Mouse (Mus musculus): ENCODE results near the gene Rabgef1. TPM values are rescaled to one million over a fixed set of nuclear protein-coding genes. Genes with fewer than 3 reads are reported as not detected.

Gene Rabgef1
- polyA plus RNA-seq (2012), result 28.8 and 31.2 TPM in 2 replicates

DNA sequence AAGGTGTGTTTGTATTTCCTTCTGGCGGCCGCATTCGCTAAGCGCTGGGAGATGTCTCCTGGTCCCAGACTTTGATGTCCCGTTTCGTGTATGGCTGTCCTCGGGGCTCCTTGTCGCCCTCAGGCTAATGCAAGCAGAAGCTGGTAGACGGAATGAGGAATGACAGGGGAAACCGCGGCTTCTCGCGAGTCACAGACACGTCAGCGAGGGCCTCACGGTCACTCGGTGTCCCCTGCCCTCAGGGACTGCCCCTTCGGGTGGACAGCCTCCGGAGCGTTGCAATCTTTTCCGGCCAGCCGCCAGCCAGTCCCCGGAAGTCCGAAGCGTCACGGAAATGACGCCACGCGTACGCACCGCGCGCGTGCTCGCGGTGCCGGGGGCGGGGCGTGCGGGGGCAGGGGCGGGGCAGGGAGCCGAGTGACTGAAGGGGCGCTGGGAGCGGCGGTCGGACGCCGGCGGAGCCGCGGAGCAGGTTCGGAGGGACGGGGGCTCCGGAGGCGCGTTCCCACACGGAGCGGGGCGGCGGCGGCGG, at the start of gene Rabgef1:
TSS of gene Rabgef1 (plus strand) at position 376 of the 532 bp plus-strand sequence.
- no peak for TF ChIP-seq GATA1 (IDR thresholded peaks at IDR 0.05; ENCODE audit: low read length)

DNA sequence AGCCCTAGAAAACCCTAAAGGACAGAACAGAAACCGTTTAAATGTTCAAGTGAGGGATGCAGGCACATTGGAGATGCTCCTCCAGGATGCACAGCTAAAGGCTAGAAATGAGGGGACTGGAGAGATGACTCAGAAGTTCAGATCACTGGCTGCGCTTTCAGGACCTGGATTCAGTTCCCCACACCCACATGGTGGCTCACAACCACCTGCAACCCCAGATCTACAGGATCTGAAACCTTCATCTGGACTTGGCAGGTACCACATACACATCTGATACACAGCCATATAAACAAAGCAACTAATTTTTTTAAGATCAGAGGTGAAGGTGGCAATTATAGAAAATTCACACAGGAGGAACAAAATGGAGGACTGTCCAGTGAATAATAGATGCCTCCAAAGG, 49.2 kb upstream of the Rabgef1 start:
- TF ChIP-seq GATA1 (IDR thresholded peaks at IDR 0.05; ENCODE audit: low read length), result no peak

DNA sequence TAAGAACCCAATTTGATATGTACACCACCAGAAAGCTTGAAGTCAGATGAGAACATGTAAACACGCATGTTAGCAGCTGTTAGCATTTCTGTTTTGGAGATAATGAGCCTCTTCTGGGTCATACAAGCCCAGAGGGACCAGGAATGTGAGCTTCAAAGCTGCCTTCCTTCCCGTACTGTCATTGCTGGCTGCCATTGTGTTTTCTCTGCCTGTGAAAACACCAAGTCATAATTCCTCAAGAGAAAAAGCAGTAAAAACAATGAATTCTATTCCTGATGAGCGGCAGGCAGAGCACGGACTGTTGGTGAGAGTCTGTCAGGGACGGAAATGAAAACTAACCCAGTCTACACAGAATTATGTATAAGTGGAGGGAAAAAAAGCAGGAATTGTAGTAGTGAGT, 47.3 kb upstream of the Rabgef1 start:
- TF ChIP-seq GATA1 (IDR thresholded peaks at IDR 0.05; ENCODE audit: low read length), result no peak

DNA sequence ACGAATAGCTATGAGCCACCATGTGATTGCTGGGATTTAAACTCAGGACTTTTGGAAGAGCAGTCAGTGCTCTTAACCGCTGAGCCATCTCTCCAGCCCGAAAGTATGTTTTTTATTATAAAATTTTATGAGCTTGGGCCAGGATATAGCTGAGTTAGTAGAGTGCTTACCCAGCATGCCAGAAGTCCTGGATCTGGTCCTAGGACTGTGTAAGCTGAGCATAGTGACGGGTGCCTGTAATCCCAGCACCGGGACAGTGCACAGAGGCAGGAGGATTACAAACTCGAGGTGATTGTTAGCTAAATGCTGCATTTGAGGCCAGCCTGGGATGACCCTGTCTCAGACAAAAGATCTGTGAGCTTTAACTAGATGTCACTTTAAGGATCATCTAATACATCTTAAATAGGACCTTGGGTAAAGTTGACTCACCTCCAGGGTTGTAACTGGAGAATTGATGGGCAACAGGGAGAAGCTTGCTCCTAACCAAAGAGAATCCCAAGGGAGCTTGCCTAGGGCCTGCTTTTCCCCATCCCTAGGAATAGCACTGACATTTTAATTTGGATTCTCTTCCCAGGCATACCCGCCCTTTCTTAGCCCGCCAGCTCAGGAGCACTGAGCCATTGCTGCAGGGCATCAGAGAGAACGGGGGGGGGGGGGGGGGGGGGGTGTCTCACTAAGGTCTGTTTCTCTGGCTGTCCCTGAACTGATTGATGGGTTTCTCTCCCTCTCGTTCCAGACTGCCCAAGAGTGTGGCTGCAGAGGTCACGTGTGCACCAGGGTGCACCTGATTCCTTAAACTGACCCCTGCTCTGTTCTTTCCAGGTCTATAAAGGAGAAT, 42.7 kb upstream of the Rabgef1 start:
- no peak for TF ChIP-seq GATA1 (IDR thresholded peaks at IDR 0.05; ENCODE audit: low read length)

DNA sequence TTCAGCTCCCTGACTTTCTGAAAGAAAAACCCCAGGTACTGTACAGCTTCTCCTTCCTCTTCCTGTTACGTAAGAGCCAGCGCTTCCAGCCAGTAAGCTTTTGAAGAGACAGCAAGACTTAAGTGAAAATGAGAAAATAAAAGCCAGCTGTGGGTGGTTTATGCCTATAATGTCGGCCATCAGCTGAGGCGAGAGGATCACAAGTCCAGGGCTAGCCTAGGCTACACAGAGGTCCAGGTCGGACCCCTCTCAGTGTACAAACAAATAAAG, 42.1 kb upstream of the Rabgef1 start:
- TF ChIP-seq GATA1 (IDR thresholded peaks at IDR 0.05; ENCODE audit: low read length), result no peak

DNA sequence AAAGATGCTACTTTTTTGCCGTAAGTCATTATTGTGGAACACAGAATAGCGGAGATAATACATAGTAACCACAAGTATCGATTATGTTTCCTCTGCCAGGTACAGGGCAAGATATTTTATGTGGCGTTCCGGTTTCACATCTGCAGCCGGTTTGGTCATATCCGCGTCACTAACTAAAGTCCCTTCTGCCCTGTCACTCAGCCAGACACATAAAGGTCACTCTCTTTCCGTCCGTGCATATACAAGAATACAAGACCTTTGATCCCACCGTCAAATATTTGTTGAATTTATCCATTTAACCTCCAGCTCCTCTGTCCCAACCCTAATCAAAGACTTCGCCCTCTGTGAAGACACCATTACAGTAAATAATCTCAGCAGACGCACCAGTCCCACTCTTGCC, 35.0 kb upstream of the Rabgef1 start:
- no peak for TF ChIP-seq GATA1 (IDR thresholded peaks at IDR 0.05; ENCODE audit: low read length)

DNA sequence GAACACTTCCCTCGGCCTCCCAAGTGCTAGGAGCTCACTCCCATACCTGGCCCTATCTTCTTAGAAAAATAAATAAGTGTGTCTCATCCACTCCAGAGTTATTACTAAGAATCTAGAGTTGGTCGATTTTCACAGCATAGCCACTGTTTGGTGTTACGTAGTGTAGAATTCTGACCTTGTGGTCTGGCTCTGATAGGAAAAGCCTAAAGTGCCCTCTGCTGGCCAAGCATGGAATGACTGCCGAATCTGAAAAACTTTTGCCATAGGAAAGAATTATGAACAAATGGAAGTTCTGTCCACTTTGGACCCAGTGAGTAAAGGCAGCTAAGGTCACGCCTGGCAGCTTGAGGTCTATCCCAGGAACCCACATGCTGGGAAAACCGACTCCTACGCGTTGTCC, 32.2 kb upstream of the Rabgef1 start:
- TF ChIP-seq GATA1 (IDR thresholded peaks at IDR 0.05; ENCODE audit: low read length), result no peak

DNA sequence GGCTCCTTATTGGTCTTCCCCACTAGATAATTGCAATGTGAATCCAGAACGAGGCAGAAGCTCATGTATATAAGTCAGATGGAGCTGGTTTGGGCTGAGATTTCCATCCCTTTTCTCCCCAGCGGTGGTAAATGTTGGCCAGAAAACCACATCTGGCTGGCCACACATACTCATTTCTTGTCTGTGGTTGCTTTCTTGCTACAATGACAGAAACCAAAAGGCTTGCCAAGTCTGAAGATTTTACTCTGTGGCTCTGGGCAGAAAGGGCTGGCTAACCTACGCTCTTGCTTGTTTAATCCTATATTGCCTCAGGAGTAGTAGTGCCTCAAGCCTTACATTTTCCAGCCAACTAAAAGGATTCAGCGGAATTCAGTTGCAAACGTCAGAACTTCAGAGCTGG, 30.5 kb upstream of the Rabgef1 start:
- TF ChIP-seq GATA1 (IDR thresholded peaks at IDR 0.05; ENCODE audit: low read length), result no peak

DNA sequence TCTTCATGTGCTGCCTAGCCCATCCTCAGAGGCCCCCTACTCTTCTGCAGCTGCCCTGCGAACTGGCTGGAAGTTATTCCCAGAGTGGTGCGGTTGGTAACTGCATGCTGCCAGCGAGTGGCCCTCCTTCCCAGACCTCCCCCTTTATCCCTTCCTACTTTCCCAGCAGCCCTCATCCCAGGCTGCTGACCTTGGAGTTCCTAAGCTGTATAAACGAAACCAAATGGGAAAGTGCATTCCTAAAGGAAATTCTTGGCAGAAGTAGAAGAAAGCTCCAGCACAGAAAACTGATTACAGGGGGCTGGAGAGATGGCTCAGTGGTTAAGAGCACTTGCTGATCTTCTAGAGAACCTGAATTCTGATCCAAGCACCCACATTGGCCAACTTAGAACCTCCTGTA, 29.6 kb upstream of the Rabgef1 start:
- no peak for TF ChIP-seq GATA1 (IDR thresholded peaks at IDR 0.05; ENCODE audit: low read length)

DNA sequence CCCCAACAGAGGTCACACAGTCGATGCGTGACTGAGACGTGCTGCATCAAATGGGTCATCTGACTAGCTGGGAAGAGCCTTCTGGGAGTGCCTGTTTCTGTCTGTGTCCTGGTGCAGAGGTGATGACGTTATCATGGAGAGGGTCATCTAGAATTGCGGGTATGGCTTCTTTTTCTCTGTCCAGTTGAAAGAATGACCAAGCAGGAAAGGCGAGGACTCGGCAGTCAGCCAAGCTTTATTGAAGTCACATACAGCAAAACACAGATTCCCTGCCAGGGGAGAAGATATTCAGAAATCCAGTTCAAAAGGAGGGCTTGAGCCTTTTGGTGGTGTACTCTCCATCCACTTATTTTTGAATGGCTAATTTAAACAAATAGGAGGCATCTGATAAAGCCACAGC, 28.5 kb upstream of the Rabgef1 start:
- no peak for TF ChIP-seq GATA1 (IDR thresholded peaks at IDR 0.05; ENCODE audit: low read length)

DNA sequence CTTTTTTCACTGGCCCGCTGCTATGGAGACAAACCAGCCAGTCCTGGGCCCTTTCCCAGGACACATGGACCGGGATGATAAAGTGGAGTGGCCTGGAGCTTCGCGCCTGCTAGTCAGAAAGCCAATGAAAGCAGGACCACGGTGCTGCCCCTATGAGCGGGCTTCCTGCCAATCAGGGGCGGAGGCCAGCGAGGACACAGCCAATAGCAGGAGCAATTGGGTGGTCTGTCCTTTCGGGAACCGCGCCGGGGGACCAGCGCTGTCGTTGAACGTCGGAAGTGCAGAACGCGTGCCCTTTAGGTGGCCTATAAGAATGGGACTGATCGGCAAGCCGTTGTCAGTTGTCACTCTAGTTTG, 27.6 kb upstream of the Rabgef1 start:
- no peak for TF ChIP-seq GATA1 (IDR thresholded peaks at IDR 0.05; ENCODE audit: low read length)

DNA sequence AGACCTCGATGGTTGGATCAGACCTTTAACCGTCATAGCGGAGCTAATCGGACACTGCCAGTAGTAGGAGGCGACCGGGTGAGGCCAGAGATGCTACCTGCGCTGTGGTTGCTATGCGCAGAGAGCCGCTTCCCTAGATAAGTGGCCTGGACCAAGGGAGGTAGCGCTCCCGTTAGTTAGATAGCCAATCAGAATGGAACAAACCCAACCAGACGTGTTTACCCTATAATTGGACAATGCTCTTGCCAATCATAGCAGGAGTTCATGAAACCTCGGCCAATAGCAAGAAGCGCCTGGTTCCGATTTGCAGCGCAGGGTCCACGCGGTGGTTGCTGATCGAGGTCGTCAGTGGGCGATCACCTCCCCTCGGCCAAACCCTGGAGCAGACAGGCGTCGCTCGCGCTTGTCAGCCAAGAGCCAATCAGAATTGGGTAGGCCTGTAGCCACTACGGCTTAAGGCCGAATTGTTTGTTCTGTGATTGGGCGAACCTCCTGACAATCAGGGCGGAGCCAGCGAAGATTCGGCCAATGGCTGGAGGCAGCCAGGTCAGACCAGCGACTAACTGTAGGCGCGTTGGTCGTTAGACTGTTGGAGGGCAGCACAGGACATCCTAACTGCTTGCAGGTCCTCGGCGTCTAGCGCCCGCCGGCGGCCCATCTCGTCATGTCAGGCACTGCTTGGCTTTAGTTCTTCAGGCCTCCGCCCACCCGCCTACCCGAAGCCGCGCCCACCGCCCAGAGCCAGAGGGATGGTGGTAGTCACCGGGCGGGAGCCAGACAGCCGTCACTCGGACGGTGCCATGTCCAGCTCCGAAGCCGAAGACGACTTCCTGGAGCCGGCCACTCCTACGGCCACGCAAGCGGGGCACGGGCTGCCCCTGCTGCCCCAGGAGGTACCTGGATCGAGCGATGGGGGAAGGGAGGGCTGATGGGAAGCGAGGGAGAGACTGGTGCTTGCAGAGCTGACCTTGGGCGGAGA, 27.0 kb upstream of the Rabgef1 start, which contains the start of gene Kctd7:
TSS of gene Kctd7 (plus strand) at position 528 of the 979 bp plus-strand sequence.
- no peak for TF ChIP-seq GATA1 (IDR thresholded peaks at IDR 0.05; ENCODE audit: low read length)

DNA sequence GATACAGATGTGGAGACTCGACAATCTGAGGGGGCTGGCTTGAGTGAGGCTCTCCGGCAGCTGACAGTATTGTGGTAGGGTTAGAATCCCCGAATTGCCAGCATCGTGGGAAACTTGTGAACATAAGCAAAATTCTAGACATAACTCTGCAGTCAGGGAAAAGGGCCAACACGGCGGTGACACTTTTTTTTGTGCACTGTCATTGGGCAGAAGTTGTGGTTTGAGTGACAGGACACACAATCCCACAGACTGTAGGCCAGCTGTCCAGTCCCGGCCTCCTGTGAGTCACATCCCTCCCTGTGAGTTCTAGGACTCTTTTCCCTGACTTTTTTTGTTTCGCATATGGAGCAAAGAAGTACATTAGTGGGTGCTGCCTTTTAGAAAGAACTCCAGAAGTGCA, 25.6 kb upstream of the Rabgef1 start:
- TF ChIP-seq GATA1 (IDR thresholded peaks at IDR 0.05; ENCODE audit: low read length), result no peak

DNA sequence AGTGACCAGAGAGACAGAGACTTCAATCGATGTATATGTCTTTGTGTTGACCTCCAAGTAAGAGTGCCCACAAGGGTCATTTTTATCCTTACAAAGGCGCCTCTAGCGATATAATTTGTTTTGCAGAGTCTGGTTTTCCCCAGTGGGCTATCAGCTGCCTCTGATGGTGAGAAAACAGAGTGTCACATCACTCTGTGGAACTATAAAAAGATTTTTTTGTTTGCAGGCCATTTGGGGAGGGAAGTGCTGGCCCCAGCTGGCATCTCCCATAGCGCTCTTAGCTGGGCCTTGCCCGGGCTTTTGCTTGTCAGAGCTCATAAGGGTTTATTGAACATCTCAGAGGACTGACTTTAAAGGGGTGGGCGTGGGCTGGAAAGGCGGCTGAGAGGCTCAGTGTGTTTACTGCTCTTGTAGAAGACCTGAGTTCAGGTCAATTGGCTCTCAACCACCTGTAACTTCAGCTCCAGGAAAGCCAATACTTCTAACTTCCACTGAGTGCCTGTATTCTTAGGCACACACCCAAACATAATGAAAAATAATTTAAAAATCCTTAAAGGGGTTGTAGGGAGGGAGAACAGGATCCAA, 21.8 kb upstream of the Rabgef1 start:
- no peak for TF ChIP-seq GATA1 (IDR thresholded peaks at IDR 0.05; ENCODE audit: low read length)

DNA sequence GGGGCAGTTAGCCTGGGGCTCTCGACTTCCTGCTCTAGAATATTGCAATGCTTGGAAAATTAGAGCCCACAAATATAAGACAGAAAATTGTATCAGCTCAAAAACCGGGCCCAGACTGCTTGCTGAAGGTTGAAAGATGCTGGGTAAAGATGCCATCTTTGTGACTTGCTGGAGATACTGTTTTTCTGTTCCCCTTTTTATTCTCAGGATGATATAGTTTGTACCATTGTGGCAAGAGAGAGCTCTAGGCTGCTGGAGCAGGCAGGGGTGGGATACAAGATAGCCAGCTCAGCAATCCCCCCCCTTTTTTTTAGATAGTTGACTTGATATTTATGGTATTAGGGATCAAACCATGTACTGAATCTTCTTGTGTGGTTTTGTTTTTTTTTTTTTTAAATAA, 17.3 kb upstream of the Rabgef1 start:
- TF ChIP-seq GATA1 (IDR thresholded peaks at IDR 0.05; ENCODE audit: low read length), result no peak

DNA sequence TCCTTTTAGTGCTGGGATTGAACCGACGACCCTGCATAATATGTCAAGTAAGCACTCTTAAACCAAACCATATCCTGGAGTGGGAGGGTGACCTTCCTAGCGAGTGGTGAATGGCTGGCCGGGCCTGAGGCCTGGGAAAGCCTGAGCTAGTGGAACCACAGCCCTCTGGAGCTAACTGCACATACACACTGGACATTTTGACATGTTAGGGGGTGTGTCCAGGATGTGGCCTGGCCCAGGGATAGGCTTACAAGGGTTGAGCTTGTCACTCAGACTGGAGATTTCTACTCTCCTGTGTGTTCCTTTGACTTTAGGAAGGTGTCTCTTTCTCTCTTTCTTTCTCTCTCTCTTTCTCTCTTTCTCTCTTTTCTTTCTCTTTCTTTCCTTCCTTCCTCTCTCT, 13.1 kb upstream of the Rabgef1 start:
- no peak for TF ChIP-seq GATA1 (IDR thresholded peaks at IDR 0.05; ENCODE audit: low read length)
